Mouse (Mus musculus): ENCODE results near the gene Igsf10.

GRCm38 (mm10) chr3:59316077-59316476, 28.1 kb downstream of the Igsf10 start:
- TF ChIP-seq CTCF (IDR thresholded peaks at IDR 0.05) (no peak), EP300 (IDR thresholded peaks at IDR 0.05) (no peak)

Measured in lung, postnatal 0 days (tissue).